Mouse (Mus musculus): ENCODE results near the gene Parp16. TPM values are rescaled to one million over a fixed set of nuclear protein-coding genes. Genes with fewer than 3 reads are reported as not detected.
"Not testable (repeated sequence)": the region's sequence is repeated elsewhere in the genome, so short reads cannot be mapped to it uniquely, and the experiment has no call there.

The Parp16 gene
- polyA plus RNA-seq, 1 experiment: 4.3 TPM

DNA sequence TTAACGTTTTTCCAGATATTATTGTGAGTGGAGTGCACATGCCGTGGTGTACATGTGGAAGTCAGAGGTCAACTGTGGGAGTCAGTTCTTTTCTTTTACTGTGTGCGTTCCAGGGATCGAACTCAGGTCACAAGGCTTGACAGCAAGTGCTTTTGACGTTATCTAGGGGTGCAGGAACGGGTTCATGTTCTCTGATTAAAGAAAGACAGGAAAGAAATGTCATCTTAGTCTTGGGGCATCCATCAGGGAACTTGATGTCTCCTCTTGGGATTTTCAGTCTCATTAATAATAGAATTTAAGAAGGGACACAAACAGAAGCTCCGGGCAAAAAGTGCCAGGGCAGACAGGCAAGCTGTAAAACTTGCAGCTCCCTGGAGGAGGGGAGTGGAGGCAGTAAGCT is 4.6 kb downstream of the Parp16 start:
- WGBS: 68% methylated on average over 7 of the region's 7 CpGs
- H3K27ac ChIP-seq (ENCODE audit: control insufficient read depth, insufficient read depth, low read depth, low read length, poor library complexity): no peak overlapping the region
- H3K4me1 ChIP-seq (ENCODE audit: control insufficient read depth, insufficient read depth, low read length): peaks cover 6% of the 10 kb centered on the region
- no peak overlapping the region for H3K4me3 ChIP-seq (replicated peaks; ENCODE audit: control insufficient read depth, low read depth, low read length)
- TF ChIP-seq POLR2A (IDR thresholded peaks at IDR 0.05; ENCODE audit: borderline replicate concordance, control insufficient read depth, low read depth, low read length) (no peak), CTCF (IDR thresholded peaks at IDR 0.05; ENCODE audit: control insufficient read depth, insufficient read depth, low read length) (no peak)

- 13% methylated on average over 1 of the region's 1 CpGs for WGBS
- TF ChIP-seq POLR2A (IDR thresholded peaks at IDR 0.05; ENCODE audit: borderline replicate concordance, control insufficient read depth, low read depth, low read length) (no peak), CTCF (IDR thresholded peaks at IDR 0.05; ENCODE audit: control insufficient read depth, insufficient read depth, low read length) (no peak)
- Histone ChIP-seq H3K4me3 (replicated peaks; ENCODE audit: control insufficient read depth, low read depth, low read length) (no peak overlapping the region), H3K4me1 (ENCODE audit: control insufficient read depth, insufficient read depth, low read length) (peaks cover 2% of the 10 kb centered on the region), H3K27ac (ENCODE audit: control insufficient read depth, insufficient read depth, low read depth, low read length, poor library complexity) (no peak overlapping the region)
Observed at GRCm38 (mm10) chr9:65200606-65201005, 5.5 kb downstream of the Parp16 start.

DNA sequence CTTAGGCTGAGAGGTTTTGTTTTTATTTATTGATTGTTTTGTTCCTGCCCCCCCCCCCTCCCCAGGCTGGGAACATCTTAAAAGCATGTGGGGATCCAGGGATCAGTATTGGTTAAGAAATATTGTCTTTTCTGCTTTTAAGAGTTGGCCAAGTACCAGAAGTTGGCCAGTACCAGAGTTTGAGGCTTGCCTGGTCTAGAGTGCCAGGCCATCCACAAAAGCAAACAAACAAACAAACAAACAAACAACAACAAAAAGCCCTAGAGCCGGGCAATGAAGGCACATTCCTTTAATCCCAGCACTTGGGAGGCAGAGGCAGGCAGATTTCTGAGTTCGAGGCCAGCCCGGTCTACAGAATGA is 5.8 kb downstream of the Parp16 start:
- H3K4me1 ChIP-seq (ENCODE audit: control insufficient read depth, insufficient read depth, low read length): peaks cover 1% of the 10 kb centered on the region
- no peak overlapping the region for H3K27ac ChIP-seq (ENCODE audit: control insufficient read depth, insufficient read depth, low read depth, low read length, poor library complexity)
- WGBS: 55% methylated on average over 3 of the region's 3 CpGs
- no peak overlapping the region for H3K4me3 ChIP-seq (replicated peaks; ENCODE audit: control insufficient read depth, low read depth, low read length)
- no peak for TF ChIP-seq POLR2A (IDR thresholded peaks at IDR 0.05; ENCODE audit: borderline replicate concordance, control insufficient read depth, low read depth, low read length)
- TF ChIP-seq CTCF (IDR thresholded peaks at IDR 0.05; ENCODE audit: control insufficient read depth, insufficient read depth, low read length): no peak

GRCm38 (mm10) chr9:65201381-65202164 is 6.4 kb downstream of the Parp16 start:
- under 1% methylated on average over 18 of the region's 18 CpGs for WGBS
- Histone ChIP-seq H3K27ac (ENCODE audit: control insufficient read depth, insufficient read depth, low read depth, low read length, poor library complexity) (peak overlapping the region; percentile 54; the same call in 1 of the 2 replicates), H3K4me1 (ENCODE audit: control insufficient read depth, insufficient read depth, low read length) (peaks cover 1% of the 10 kb centered on the region), H3K4me3 (replicated peaks; ENCODE audit: control insufficient read depth, low read depth, low read length) (peak overlapping the region; percentile 70)
- no peak for TF ChIP-seq POLR2A (IDR thresholded peaks at IDR 0.05; ENCODE audit: borderline replicate concordance, control insufficient read depth, low read depth, low read length)
- TF ChIP-seq CTCF (IDR thresholded peaks at IDR 0.05; ENCODE audit: control insufficient read depth, insufficient read depth, low read length): no peak

DNA sequence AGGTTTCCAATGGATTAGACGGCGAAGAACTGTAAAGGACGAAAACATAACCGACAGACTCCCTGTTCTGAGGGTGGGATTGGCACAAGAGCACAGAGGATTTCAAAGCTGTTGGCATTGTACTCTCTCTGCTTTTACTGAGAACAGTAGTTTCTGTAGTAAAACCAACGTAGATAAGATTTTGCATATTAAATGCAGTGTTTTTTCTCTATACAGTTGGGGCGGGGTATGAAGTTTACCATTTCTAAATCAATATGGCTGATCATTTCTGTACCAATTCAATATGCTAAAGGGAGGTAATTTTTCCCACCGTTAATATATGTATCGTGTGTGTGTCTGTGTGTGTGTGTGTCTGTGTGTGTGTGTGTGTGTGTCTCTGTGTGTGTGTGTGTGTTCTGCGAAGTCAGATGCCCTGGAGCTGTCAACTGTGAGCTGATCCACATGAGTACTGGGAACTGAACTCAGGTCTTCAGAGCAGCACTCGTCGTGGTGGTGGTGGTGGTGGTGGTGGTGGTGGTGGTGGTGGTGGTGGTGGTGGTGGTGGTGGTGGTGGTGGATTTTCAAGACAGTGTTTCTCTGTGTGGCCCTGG is 7.1 kb downstream of the Parp16 start:
- WGBS: 12% methylated on average over 11 of the region's 11 CpGs
- TF ChIP-seq CTCF (IDR thresholded peaks at IDR 0.05; ENCODE audit: control insufficient read depth, insufficient read depth, low read length) (no peak), POLR2A (IDR thresholded peaks at IDR 0.05; ENCODE audit: borderline replicate concordance, control insufficient read depth, low read depth, low read length) (no peak)
- peaks cover 1% of the 10 kb centered on the region for H3K4me1 ChIP-seq (ENCODE audit: control insufficient read depth, insufficient read depth, low read length)
- peak overlapping the region; percentile 70 for H3K4me3 ChIP-seq (replicated peaks; ENCODE audit: control insufficient read depth, low read depth, low read length)
- H3K27ac ChIP-seq (ENCODE audit: control insufficient read depth, insufficient read depth, low read depth, low read length, poor library complexity): peak overlapping the region; percentile 77

DNA sequence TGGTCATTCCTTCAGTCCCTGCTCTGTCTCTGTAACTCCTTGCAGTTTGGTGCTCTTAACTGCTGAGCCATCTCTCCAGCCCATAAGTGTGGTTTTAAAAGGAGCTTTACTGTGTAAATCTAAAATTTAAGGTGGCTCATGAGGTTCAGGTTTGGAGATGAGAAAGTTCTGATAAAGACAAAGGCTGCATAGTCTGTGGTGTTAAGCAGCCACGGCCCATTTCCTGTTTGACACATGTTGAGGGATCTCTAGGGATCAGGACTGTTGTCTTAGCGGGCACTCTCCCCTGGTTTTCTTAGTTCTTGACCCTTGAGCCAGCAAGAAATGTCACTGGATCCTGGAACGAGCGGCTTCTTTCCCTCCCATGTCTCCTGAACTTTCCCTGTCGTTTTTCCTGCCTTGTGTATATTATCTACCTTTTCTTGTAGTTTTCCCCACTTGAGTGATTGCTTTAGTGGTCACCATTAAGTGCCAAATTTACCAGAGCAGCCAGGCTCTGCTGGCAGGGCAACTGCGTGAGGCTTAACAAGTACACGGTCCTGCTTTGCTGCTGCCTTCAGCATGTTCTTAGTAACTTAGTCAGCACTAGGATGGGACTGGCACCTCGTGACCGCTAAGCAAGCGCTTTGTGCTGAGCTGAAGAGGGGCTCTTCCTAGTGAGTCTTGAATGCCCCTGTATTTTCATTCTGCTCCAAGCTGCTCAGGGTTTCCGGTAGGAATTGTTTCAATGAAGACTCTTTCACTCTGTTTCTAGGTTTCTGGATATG is 10.1 kb downstream of the Parp16 start:
- no peak for TF ChIP-seq CTCF (IDR thresholded peaks at IDR 0.05; ENCODE audit: control insufficient read depth, insufficient read depth, low read length)
- Histone ChIP-seq H3K4me1 (ENCODE audit: control insufficient read depth, insufficient read depth, low read length) (peaks cover 1% of the 10 kb centered on the region; the same call in 1 of the 2 replicates), H3K27ac (ENCODE audit: control insufficient read depth, insufficient read depth, low read depth, low read length, poor library complexity) (no peak overlapping the region), H3K4me3 (replicated peaks; ENCODE audit: control insufficient read depth, low read depth, low read length) (no peak overlapping the region)
- WGBS: 56% methylated on average over 11 of the region's 11 CpGs

DNA sequence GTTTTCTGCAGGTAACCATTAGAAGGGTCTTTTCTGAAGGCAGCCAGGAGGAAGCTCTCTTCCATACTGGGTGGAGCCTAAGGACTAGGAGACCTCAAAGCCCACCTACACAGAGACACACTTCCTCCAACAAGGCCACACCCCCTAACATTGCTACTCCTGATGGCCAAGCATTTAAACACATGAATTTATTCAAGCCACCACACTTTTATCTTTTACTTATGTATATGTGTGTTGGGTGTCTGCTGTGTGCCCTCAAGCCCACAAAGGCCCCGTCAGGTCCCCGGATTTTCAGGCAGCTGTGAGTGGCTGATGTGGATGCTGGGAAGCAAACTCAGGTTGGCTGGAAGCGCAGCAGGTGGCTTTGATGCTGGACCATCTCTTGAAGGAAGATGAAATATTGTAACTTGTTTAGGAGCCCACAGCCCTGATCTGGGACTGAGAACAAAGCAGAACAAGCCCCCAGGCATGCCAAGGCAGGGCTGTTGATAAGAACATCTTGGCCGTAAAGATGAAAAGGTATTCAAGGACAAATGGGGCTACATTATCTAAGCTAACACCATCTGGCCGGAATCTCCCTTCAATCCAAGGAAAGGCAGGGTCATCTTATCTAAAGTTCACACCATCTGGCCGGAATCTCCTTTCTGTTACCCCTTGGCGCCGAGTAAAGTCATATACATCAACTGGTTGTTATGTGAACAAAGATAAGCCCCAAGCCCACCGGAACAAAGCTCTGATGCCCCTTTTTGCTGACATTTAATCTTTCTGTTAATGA is 12.1 kb downstream of the Parp16 start:
- H3K27ac ChIP-seq (ENCODE audit: control insufficient read depth, insufficient read depth, low read depth, low read length, poor library complexity); H3K4me3 ChIP-seq (replicated peaks; ENCODE audit: control insufficient read depth, low read depth, low read length); H3K4me1 ChIP-seq (ENCODE audit: control insufficient read depth, insufficient read depth, low read length): not testable (repeated sequence)
- 82% methylated on average over 9 of the region's 9 CpGs for WGBS

Measured in bone marrow, adult 2 months (tissue).